Mouse (Mus musculus) myocyte (in vitro differentiated cells): ENCODE measurements around the gene Lipe. TPM values are rescaled to one million over a fixed set of nuclear protein-coding genes. Genes with fewer than 3 reads are reported as not detected.

Source experiments
- H3K27me3 ChIP-seq: one replicate; pipeline ENCODE4 v1.6.1; 2011; ENCODE audit not compliant: control insufficient read depth, insufficient read depth, insufficient read length
- H3K36me3 ChIP-seq: one replicate; pipeline ENCODE4 v1.6.1; 2011; ENCODE audit not compliant: control insufficient read depth, insufficient read depth
- H3K4me2 ChIP-seq: one replicate; pipeline ENCODE4 v1.6.1; 2011; ENCODE audit warnings: low read depth, control low read depth
- H3K4me3 ChIP-seq: one replicate; pipeline ENCODE4 v1.5.1; 2011; ENCODE audit warnings: mild to moderate bottlenecking, control low read depth, moderate library complexity
- H3K79me2 ChIP-seq: one replicate; pipeline ENCODE4 v1.6.1; 2011; ENCODE audit not compliant: control insufficient read depth, insufficient read depth
- H3ac ChIP-seq: one replicate; pipeline ENCODE4 v1.6.1; 2011; ENCODE audit not compliant: control insufficient read depth, insufficient read length
- CEBPB ChIP-seq: IDR thresholded peaks from 2 replicates; pipeline ENCODE4 v1.6.1; 2011; ENCODE audit warnings: mild to moderate bottlenecking, moderate library complexity; ENCODE audit not compliant: poor library complexity, insufficient read depth, severe bottlenecking
- E2F4 ChIP-seq: IDR thresholded peaks from one replicate; pipeline ENCODE4 v1.6.1; 2011; ENCODE audit warnings: mild to moderate bottlenecking, control low read depth, moderate library complexity; ENCODE audit not compliant: insufficient read depth
- MAX ChIP-seq: IDR thresholded peaks from one replicate; pipeline ENCODE4 v1.6.1; 2011; ENCODE audit warnings: low read depth, mild to moderate bottlenecking, control low read depth
- MYOD1 ChIP-seq, 3 experiments: IDR thresholded peaks; one replicate each; pipeline ENCODE4 v1.6.1; 2011; ENCODE audit warnings: control low read depth in 2 of 3, low read depth in 2 of 3, mild to moderate bottlenecking in 2 of 3, moderate library complexity in 1 of 3; ENCODE audit not compliant: insufficient read length in 2 of 3, control insufficient read depth in 1 of 3
- MYOG ChIP-seq, 3 experiments: IDR thresholded peaks; one replicate each; pipeline ENCODE4 v1.6.1; 2011; ENCODE audit warnings: control low read depth in 2 of 3, low read depth in 2 of 3, mild to moderate bottlenecking in 2 of 3; ENCODE audit not compliant: insufficient read length in 2 of 3, control insufficient read depth in 1 of 3, insufficient read depth in 1 of 3
- POLR2A ChIP-seq: IDR thresholded peaks from one replicate; pipeline ENCODE4 v1.6.1; 2011; ENCODE audit warnings: low read depth, mild to moderate bottlenecking, control low read depth, moderate library complexity; ENCODE audit not compliant: insufficient read length
- POLR2AphosphoS2 ChIP-seq: IDR thresholded peaks from one replicate; pipeline ENCODE4 v1.6.1; 2011; ENCODE audit warnings: low read depth, control low read depth; ENCODE audit not compliant: insufficient read length
- REST ChIP-seq: IDR thresholded peaks from one replicate; pipeline ENCODE4 v1.6.1; 2011; ENCODE audit warnings: mild to moderate bottlenecking, control low read depth, moderate library complexity; ENCODE audit not compliant: insufficient read depth, insufficient read length
- SRF ChIP-seq: IDR thresholded peaks from one replicate; pipeline ENCODE4 v1.6.1; 2011; ENCODE audit warnings: low read depth; ENCODE audit not compliant: control insufficient read depth, insufficient read length
- TCF12 ChIP-seq: IDR thresholded peaks from one replicate; pipeline ENCODE4 v1.6.1; 2011; ENCODE audit warnings: mild to moderate bottlenecking, control low read depth; ENCODE audit not compliant: poor library complexity, insufficient read depth, severe bottlenecking
- TCF3 ChIP-seq: IDR thresholded peaks from one replicate; pipeline ENCODE4 v1.6.1; 2011; ENCODE audit warnings: low read depth, control low read depth; ENCODE audit not compliant: insufficient read length
- USF1 ChIP-seq: IDR thresholded peaks from one replicate; pipeline ENCODE4 v1.6.1; 2011; ENCODE audit warnings: low read depth, mild to moderate bottlenecking, control low read depth, moderate library complexity
- polyA plus RNA-seq: library from polyadenylated mRNA; unstranded; fragments of >200 nt; fragmentation: generic; extraction: Trizol; gene quantifications from one replicate; pipeline ENCODE4 v1.2.1, GENCODE M21; 2012; ENCODE audit warnings: missing spikeins

The Lipe gene
- polyA plus RNA-seq, 1 experiment, result 3.8 TPM

DNA sequence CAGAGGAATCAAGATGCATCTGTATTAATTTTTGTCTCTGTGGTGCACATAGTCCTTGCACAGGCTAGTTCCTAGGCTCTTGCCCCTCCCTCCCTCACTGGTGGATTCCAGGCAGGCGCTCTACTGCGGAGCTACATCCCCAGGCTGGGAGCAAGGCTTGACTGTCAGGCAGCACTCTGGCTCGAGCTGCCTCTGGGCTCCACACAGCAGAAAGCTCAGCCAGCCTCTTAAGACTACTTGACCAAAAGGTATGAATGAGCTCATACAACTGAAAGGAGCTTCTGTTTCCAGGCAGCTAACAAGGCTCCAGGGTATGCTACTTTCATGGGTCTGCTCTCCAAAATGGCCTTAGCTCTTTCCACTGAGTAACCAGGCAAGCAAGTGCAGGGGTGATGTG, 17.2 kb downstream of the Lipe start:
- H3ac ChIP-seq, result no peak overlapping the region
- no peaks in the 10 kb centered on the region for H3K27me3 ChIP-seq
- no peak overlapping the region for H3K4me3 ChIP-seq
- no peaks in the 10 kb centered on the region for H3K36me3 ChIP-seq
- no peaks in the 10 kb centered on the region for H3K79me2 ChIP-seq
- no peak overlapping the region for H3K4me2 ChIP-seq
- TF ChIP-seq POLR2A (no peak), TCF12 (no peak), REST (no peak), TCF3 (no peak), SRF (no peak), MAX (no peak), CEBPB (no peak), MYOD1 (IDR thresholded peaks at IDR 0.05; ENCODE audit: control insufficient read depth in 1 of 3, insufficient read length in 2 of 3, low read depth in 2 of 3) (no peak), POLR2AphosphoS2 (no peak), E2F4 (no peak), MYOG (IDR thresholded peaks at IDR 0.05; ENCODE audit: control insufficient read depth in 1 of 3, insufficient read depth in 1 of 3, insufficient read length in 2 of 3, low read depth in 2 of 3) (no peak), USF1 (no peak)

GRCm38 (mm10) chr7:25380392-25381283, 17.9 kb downstream of the Lipe start:
- Histone ChIP-seq H3K79me2 (no peaks in the 10 kb centered on the region), H3K4me3 (no peak overlapping the region), H3K4me2 (no peak overlapping the region), H3K36me3 (no peaks in the 10 kb centered on the region), H3ac (no peak overlapping the region), H3K27me3 (no peaks in the 10 kb centered on the region)
- TF ChIP-seq CEBPB, result no peak
- no peak for TF ChIP-seq POLR2A
- no peak for TF ChIP-seq E2F4

GRCm38 (mm10) chr7:25379551-25380351, 18.8 kb downstream of the Lipe start:
- Histone ChIP-seq H3ac (no peak overlapping the region), H3K4me2 (no peak overlapping the region), H3K36me3 (no peaks in the 10 kb centered on the region), H3K79me2 (no peaks in the 10 kb centered on the region), H3K4me3 (no peak overlapping the region), H3K27me3 (no peaks in the 10 kb centered on the region)
- TF ChIP-seq CEBPB (no peak), MYOD1 (IDR thresholded peaks at IDR 0.05; ENCODE audit: control insufficient read depth in 1 of 3, insufficient read length in 2 of 3, low read depth in 2 of 3) (peak in 2 of 3 experiments; percentile 3 to 48)

- Histone ChIP-seq H3K4me3 (no peak overlapping the region), H3ac (no peak overlapping the region), H3K27me3 (no peaks in the 10 kb centered on the region), H3K36me3 (no peaks in the 10 kb centered on the region), H3K4me2 (no peak overlapping the region), H3K79me2 (no peaks in the 10 kb centered on the region)
- TF ChIP-seq TCF12 (no peak), SRF (no peak), TCF3 (no peak), POLR2AphosphoS2 (no peak), REST (no peak), MYOG (IDR thresholded peaks at IDR 0.05; ENCODE audit: control insufficient read depth in 1 of 3, insufficient read depth in 1 of 3, insufficient read length in 2 of 3, low read depth in 2 of 3) (no peak), CEBPB (no peak), USF1 (no peak), MYOD1 (IDR thresholded peaks at IDR 0.05; ENCODE audit: control insufficient read depth in 1 of 3, insufficient read length in 2 of 3, low read depth in 2 of 3) (no peak), MAX (no peak), POLR2A (no peak), E2F4 (no peak)
These were observed 20.1 kb downstream of the Lipe start for GRCm38 (mm10) chr7:25378181-25379100.
